Mouse (Mus musculus) embryo, embryonic 10 days (tissue): Measurements from ENCODE around the gene Resf1.
"Not testable (repeated sequence)": the region's sequence is repeated elsewhere in the genome, so short reads cannot be mapped to it uniquely, and the experiment has no call there.

ENCODE experiments used
- DNase-seq: peaks from one replicate; pipeline ENCODE4 v3.0.0-alpha.2; 2015; ENCODE audit warnings: low spot score

Gene Resf1

DNA sequence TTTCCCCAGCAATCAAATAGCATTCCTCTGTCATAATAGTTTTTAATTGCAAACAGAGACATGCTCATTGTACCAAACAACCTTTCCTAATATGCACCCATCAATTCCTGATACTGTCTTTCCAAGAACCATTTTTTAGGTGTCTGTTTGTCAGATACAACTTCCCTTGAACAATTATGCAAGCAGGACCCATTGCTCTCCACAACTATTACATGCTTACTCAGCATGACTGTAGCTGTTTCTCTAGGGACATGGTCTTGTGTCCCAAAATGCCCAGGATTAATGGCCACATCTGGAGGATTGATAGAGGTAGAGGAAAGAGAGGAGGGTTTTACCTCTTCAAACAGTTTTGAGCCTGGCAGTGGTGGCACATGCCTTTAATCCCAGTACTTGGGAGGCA is 35.2 kb downstream of the Resf1 start:
- no peak for DNase-seq

DNA sequence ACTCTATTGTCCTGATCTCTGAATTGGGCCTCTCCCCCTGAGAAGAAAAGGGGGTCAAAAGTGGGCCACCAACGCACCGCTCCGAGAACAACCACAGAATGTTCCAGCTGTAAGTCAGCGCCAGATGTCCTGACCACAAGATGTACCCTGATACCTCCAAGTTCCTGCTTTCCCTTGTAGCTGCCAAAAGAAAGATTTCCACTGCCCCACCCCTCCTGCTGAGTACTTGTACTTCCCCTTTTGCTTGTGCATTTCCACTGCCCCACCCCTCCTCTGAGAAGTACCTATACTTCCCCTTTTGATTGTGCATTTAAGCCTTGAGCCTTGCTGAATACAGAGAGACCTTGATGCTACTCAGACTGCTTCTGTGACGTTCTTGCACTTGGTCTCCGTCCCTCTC is 39.0 kb downstream of the Resf1 start:
- DNase-seq: not testable (repeated sequence)

DNA sequence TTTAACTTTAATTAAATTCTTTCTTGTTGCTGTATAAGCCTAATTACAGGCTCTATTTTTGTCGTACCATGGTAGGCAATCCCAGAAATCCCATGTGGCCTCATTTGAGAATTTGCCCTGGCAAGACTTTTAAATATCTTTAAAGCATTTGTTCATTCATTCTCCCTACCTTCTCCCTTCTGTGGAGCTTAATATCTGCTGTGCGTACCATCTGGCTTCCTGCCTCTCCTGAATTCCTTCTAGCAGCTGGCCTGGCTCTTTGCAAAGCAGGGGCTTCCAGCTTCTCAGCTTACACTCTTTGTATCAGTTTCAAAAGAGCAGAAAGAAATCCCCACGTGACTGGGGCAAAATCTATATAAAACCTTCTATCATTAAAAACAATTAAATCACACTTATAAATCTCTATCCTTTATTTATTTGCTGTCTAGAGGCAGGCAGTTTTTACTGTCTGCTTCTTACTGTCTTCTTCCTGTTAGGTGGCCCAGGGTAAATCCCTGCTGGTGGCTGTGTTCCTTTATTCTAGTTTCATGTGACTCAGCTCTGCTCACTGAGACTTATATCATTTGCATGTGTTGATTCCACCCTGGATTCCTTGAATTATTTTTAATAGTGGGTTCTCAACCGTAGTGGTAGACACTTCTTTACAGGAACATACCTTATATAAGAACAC is 45.7 kb downstream of the Resf1 start:
- no peak for DNase-seq

DNA sequence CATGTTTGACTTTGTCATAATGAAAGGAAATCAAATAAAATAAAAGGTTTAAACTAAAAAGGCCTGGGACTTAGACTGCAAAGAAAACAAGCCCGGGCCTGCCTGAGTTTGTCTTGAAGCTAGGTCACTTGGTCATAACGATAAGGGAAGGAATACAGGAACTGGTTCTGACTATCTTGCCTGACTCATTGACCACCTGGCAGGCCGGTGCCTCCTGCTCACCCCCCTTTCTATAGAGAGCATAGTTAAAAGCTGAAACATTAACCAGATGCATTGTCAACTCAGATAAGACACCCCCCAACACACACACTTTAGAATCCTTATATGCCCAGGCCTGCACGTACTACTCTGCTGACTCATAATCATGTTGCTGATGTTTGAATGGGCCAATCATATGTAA is 46.6 kb downstream of the Resf1 start:
- DNase-seq: not testable (repeated sequence)

DNA sequence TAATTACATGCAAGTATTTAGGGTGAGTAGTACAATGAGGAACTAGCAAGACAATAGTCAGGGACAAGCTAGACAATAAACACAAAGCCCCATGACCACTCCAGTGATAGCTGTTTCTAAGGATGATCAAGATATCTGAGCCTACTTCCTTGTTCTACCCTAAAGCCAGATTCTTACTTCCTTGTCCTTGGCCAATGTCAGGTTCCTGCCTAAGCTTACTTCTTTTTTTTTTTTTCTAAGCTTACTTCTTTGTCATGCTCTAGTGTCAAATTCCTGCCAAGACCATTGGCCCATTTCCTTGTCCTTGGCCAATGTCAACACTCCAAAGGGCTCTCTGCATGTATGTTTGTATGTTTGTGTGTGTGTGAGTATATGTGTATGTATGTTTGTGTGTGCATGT is 47.9 kb downstream of the Resf1 start:
- no peak for DNase-seq

GRCm38 (mm10) chr6:149362533-149362932 is 53.3 kb downstream of the Resf1 start:
- DNase-seq: not testable (repeated sequence)

- not testable (repeated sequence) for DNase-seq
Measured at GRCm38 (mm10) chr6:149365975-149366374, 56.8 kb downstream of the Resf1 start.

DNA sequence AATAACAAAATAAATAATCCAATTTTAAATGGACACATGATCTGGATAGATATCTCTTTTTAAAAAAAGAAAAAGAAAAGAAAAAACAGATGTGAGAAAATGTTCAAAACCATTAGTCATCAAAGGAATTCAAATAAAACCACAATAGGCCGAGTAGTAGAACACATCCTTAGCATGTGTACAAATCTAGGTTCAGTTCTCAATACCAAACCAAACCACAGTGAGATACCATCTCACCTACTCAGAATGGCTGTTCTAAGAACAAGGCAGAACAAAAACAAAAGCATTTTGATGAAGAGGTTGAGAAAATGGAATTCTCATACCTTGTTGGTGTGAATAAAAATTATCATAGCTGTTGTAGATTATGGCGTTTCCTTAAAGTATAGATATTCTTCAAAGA is 57.2 kb downstream of the Resf1 start:
- DNase-seq: no peak

- DNase-seq: peak; percentile 92
Measured at GRCm38 (mm10) chr6:149374986-149375457, 65.8 kb downstream of the Resf1 start.

GRCm38 (mm10) chr6:149383531-149383930 is 74.3 kb downstream of the Resf1 start:
- no peak for DNase-seq
